Mouse (Mus musculus): ENCODE measurements around the gene Dlat. TPM values are rescaled to one million over a fixed set of nuclear protein-coding genes. Genes with fewer than 3 reads are reported as not detected.
A peak's percentile ranks its signal among the peaks of the same experiment; 100 is the strongest.

Gene Dlat
- 100 to 1,000 TPM; 137 to 141 TPM for total RNA-seq (2021)

DNA sequence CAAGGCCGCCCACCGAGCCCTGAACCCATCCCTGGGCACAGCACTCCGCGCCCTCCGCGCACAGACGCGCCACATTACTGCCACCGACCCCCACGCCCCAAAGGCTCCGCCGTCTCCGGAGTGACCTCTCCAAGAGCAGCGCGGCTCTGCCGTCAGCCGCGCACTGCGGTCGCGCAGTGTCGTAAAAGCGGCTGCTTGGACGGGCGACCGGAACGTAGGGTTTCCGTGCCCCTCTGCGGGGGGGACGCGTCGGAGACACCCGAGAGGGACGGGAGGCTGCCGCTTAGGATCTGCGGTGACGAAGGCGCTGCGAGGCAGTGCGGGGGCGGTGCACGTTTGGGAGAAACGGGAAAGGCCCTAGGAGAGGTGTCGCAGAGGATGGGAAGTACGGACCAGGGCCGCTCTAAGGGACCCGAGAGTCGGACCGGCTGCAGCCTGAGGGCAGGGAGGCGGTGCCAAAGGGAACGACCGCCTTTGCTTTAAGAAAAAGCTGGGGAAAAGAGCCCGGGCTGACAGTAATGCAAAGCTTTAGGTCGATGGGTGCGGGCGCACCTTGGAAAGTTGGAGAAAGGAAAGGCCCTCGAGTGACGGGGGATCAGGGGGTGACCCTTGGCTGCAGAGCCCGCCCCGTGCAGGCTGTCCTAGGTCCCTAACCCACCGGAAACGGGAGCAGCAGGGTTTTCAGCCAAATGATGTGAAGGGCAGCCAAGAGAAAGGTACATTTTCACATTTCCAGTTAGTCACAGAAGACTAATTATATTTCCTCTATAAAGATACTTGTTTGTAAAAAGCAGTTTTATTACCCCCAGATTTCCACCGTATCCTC lies at the start of gene Dlat:
Gene Dlat, minus strand, starts transcription at position 389 of the 826 bp plus-strand sequence.
- peak; percentile 72 to 82 for DNase-seq (ENCODE audit: extremely low spot score in 1 of 2, low spot score in 1 of 2)

DNA sequence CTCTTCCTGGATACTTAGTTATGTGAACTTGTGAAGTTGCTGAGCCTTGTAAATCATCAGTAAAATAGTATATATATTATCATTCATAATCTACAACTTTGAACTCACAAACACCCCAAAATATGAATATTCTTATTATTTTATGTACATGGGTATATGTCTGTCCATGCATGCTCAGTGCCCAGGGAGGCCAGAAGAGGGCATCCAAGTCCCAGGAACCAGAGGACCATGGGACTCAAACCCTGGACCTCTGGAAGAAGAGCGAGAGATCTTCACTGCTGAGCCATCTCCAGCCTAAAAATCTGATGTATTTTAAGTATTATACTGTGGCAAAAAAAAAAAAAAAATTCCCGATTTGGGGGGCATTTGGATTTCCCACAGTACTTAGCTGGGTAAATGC lies 49.5 kb upstream of the Dlat start:
- DNase-seq (ENCODE audit: extremely low spot score in 1 of 2, low spot score in 1 of 2): peak in 1 of 2 experiments; percentile 43

DNA sequence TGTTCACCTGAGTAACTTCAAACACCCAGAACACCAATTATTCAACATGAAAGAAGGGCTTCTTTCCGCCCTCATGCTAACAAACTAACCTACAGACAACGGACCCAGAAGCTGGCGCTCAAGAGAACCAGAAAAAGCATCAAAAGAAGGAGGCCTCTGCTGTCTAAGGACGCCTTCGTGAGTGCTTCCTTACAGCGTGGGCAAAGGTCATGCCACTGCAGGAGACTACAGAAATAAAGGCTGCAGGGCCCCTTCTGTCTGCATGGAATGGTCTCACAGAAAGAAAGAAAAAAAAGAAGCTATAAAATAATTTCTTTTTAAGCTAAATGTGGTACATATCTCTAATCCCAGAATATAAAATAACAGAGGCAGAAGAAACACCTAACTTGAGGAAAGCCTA lies 45.3 kb upstream of the Dlat start:
- no peak for DNase-seq (ENCODE audit: extremely low spot score in 1 of 2, low spot score in 1 of 2)

DNA sequence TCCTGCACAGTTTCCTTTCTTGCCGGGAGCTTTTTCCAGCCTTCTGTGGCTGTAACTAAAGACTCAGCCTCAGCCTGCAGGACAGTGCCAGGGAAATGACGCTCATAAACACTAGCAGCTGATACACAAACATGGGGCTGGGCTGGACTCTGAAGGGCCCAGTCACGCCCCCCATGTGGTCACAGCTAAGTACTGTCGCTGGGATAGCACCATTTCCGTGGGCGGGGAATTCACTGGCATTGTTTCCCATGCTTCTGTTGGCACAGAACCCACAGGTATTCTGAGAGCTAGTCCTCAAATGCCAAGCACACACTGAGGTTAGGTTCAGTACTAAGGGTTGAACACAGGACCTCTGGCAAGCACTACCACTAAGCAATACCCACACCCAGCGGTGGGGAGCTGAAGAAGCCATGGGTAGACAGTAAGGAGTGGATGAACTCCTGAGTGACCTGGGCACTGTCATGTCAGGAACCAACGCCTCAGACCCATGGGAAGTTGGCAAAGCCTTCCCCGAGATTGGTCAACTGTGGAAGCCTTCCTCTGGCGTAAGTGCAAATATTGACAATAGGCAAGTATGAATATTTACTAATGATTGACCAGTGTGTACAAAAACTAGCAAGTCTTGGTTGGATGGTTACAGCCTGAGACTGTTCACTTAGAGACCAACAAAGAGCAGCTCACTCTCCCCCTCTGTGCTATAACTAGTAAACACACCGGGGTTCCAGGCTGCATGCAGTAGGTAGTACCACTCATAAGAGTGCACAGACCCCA lies 41.5 kb upstream of the Dlat start:
- DNase-seq (ENCODE audit: extremely low spot score in 1 of 2, low spot score in 1 of 2): no peak

DNA sequence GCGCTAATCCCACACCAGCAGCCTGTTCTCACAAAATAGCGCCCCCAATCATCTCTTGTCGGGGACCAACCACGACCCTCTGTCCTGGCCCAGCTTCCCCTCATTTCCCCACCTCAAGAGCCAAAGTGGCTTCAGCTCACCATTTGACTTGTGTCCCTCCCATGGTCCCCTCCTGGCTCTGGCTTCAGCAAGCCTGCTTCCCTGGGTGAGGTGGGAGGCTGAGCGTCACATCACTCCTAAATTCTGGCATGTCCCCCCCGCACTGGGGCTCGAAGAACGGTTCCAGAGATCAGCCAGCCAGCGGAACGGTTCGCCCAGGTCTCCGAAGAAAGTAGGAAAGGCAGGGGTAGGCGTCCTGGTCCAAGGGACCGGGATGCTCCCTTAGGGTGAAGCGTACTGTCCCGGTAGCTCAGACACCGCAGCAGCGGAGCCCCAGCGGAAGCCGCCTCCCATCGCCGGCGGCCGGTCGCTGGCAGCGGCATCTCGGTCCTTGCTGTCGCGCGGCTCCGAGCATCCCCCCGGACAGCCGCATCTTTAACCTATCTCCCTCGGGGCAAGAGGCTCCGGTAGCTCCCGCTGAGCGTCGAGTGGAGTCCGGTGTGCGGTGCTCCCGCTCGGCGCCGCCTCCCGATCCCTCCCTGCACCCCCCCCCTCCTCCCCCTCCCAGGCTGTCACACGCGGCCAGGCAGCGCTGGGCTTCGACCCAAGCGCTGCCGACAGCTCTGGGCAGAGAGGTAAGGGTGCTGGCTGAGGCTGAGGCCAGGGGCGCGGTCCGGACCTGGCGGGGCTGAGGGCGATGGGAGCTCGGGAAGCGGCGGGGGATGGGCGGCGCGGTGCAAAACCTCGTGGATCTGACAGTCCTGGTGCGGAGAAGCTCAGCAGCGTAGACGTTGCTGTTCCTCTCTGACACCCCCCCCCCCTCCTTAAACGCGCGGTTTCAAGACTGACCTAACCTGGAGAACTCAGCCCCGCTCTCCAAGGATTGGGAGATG lies 39.1 kb upstream of the Dlat start:
- peak; percentile 49 to 67 for DNase-seq (ENCODE audit: extremely low spot score in 1 of 2, low spot score in 1 of 2)

DNA sequence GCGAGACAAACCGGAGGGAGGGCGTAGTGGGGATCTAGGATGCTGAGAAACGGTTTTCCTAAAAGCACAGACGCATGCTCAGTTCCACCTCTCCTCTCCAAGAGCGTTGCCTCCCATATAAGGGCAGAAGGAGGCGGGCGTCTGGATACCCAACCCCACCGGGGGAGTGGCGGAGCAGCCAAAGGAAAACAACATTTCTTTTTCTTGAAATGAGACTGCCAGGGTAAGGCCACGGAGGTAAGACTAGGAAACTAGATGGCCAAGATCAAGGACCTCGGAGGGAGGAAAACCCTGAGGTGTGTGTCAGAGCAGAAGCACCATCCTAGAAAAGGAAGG lies 38.1 kb upstream of the Dlat start:
- DNase-seq (ENCODE audit: extremely low spot score in 1 of 2, low spot score in 1 of 2): peak; percentile 60 to 63

DNA sequence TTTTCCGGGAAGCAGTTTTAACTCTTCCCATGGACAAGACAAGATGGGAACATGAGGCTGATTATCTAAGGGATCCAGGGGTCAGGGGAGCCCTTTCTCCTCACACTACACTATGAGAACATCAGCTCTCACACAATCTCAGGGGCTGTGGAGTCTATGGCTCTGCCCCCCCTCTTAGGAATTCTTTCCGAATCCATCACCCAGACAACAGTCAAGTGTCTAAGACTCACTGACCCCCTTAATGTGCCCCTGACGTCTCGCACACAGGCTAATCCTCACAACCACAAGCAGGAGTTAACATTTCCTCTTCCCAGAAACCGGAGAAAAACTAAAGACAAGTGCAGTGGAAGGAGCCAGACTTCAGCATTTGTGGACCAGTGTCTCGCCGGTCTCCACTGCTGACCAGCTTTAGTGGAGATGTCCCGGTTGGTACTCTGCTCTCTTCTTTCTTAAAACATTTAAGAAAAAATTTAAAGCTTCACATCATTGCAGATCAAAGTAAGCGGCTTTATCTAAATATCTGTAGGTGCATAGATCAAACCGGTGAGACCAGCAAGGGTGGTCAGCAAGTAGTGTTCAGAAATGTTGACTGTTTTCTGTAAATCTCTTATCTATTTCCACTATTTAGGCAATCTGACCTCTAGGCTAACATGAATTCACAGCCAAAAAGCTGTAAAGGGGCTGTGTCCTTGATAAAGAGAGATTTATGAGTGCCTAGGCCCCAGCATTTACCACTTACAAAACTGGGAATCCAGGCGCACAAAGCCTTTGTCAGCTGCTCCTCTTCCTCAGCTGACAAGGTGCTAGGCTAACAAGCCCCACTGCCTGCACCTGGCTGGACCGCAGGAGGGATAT lies 37.5 kb upstream of the Dlat start:
- no peak for DNase-seq (ENCODE audit: extremely low spot score in 1 of 2, low spot score in 1 of 2)

DNA sequence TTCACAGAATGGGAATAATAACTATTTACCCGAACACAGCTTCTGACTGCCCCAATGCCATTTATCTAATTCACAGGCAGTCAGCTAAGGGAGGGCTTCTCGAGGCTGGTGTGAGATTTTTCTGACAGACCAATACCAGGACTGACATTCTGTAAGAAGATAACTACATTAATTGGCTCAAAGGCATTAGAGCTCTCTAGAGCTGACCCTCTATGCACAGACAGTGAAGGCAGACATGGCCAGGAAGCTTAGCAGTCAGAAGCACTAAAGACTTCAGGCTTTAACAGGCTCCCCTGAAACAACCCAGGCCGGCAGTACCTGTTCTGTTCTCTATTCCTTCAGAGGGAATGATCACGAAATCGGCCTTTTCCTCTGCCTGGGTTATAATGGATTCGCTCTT lies 35.6 kb upstream of the Dlat start:
- DNase-seq (ENCODE audit: extremely low spot score in 1 of 2, low spot score in 1 of 2): no peak

DNA sequence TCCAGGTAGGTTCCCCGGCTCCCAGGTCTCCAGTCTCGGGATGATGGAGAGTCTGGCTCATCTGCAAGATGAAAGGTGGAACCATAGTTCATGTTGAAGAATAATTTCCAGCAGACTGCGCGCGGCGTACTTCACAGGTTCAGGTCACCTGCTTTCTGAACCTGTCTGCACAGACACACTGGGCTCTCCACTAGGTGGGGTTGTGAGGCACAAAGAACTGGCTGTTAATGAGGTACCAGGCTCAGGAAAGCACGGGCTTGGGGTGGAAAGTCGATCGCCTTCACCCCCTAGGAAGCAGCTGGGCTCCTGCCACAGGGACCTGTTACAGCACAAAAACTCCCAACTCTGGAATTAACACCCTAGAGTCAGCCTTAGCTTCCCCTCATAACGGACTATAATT lies 34.1 kb upstream of the Dlat start:
- DNase-seq (ENCODE audit: extremely low spot score in 1 of 2, low spot score in 1 of 2): peak in 1 of 2 experiments; percentile 33

DNA sequence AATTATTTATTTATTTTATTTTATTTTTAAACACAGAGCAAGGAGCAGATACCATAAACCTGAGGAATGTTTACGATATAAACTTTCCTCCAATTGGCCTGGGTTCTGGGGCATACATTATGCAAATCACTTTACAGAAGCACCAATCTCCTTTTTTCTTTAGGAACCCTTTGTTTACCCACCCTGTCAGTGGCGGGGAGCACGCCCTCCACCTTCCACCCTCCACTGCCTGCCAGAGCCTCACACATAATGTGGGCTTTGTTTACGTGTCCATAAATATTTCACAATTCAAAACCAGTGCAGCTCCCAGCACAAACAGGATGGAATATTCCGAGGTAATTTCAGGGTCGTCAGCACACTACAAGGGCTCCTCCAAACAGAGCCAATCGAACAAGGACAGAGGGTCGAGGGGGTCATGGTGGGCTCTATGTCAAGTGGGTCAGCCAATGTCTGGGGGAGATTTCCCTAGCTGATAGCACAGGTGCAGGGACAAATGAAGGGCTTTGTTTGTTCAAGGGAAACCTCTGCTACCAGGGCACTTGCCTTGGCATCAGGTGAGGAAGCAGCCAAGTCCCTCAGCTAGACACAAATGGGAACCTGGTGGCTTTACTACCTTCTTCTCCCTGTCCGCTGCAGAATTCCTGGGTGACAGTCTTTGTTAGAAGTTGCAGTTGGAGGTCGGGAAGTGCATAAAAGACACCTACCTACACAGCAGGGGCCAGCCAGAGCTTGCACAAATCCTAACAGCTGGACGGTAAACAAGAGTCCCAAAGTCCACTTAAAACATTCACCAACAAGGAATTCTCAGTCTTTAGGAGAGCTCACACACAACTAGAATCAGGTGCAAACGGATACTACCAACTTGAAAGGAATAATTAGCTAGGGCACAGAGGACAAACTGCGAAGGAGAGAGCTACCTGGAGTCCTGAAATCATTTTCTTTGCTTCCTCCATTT lies 33.3 kb upstream of the Dlat start:
- no peak for DNase-seq (ENCODE audit: extremely low spot score in 1 of 2, low spot score in 1 of 2)

DNA sequence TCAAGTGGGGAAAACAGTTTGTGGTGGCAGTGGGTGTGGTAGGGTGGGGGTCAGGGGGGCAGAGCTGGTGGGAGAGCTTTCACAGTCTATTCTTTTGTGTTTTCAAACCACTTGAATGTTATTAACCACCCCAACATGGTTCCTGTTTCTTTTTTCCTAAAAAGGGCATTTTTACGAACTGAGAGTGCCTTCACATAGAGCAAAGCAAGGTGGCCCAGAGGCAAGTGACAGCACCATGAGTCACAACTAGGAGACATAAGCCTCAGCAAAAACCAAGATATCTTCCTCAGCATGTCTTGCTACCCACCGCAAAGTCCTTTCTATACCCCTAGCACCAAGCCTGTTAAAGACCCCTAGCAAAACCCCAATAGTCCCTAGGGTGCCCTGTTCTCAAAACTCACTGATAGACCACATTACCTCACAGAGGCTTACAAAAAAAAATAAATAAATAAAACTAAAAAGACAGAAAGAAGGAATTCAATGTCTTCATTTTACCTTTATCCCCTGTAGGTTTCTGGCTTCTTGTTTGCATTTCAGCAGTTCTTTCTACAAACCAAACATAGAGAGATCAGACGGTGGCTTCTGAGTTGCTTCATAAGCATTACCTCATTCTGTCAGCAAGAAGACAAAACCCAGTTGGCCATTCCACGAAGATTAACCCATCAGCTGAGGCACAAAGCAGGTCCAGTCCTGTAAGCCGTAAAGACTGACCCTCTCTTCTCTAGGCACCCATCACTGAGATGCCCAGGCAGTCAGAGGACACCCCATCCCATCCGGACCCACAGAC lies 27.5 kb upstream of the Dlat start:
- no peak for DNase-seq (ENCODE audit: extremely low spot score in 1 of 2, low spot score in 1 of 2)

DNA sequence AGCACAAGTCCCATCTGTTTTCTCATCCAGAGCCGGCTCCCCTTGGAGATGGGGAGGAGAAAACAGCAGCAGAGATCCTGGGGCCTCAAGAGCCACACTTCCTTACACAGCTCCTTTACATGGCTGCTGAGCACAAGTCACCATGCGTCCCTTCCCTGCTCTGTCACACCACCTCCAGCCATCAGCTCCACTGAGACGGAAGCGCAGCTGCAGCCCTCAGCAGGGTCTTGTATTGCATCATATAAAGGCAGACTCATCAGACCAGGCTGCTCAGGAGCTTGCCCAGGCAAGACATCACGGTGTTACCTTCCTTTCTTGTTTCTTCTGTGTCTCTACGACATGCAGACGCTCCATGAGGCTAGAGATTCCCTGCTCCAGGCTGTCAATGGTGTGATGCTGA lies 22.1 kb upstream of the Dlat start:
- DNase-seq (ENCODE audit: extremely low spot score in 1 of 2, low spot score in 1 of 2): no peak

DNA sequence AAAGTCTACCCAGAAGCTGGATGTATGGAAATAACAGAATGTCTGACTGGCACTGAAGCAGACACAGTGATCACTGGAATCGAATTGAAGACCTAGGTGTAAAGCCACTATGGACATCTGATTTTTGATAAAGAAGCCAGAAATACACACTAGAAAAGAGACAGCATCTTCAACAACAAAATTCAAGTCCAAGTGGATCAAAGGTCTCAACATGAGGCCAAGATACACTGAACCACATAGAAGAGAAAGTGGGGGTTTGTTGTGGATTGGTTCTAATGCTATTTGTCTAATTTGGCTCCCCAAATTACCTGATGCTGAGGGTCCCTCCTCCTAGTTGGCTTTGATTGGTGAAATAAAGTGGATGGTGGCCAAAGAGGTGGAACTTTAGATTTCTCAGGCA lies 19.8 kb upstream of the Dlat start:
- DNase-seq (ENCODE audit: extremely low spot score in 1 of 2, low spot score in 1 of 2): no peak

DNA sequence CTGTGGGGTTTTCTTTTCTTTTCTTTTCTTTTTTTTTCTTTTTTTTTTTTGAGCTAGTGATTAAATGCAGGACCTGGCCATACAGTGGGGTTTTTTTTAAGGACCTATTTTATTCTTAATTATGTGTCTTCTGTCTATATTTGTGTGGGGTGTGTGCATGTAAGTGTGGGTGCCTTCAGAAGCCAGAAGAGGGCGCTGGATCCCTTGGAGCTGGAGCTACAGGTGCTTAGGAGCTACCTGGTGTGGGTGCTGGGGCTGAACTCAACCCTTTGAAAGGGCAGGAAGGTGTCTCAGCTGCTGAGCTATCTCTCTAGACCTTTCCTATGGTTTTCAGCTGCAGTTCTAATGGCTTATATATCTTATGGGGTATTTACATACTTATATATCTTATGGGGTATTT lies 15.2 kb upstream of the Dlat start:
- DNase-seq (ENCODE audit: extremely low spot score in 1 of 2, low spot score in 1 of 2): no peak

DNA sequence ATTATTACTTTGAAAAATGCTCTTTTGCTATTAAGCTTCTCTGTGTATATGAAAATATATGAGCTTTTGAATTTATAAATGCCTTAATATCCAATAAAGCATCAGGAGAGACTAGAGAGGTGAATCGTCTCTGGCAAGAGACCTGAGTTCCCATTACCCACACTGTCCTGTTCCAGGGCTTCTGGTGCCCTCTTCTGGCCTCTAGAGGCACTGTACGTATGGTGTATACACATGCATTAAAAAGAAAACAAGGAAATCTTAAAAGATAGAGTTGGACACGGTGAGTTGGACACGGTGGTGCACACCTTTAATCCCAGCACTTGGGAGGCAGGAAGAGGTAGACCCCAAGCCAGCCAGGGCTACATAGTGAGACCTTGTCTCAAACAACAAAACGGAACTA lies 11.1 kb upstream of the Dlat start:
- peak in 1 of 2 experiments; percentile 57 for DNase-seq (ENCODE audit: extremely low spot score in 1 of 2, low spot score in 1 of 2)

DNA sequence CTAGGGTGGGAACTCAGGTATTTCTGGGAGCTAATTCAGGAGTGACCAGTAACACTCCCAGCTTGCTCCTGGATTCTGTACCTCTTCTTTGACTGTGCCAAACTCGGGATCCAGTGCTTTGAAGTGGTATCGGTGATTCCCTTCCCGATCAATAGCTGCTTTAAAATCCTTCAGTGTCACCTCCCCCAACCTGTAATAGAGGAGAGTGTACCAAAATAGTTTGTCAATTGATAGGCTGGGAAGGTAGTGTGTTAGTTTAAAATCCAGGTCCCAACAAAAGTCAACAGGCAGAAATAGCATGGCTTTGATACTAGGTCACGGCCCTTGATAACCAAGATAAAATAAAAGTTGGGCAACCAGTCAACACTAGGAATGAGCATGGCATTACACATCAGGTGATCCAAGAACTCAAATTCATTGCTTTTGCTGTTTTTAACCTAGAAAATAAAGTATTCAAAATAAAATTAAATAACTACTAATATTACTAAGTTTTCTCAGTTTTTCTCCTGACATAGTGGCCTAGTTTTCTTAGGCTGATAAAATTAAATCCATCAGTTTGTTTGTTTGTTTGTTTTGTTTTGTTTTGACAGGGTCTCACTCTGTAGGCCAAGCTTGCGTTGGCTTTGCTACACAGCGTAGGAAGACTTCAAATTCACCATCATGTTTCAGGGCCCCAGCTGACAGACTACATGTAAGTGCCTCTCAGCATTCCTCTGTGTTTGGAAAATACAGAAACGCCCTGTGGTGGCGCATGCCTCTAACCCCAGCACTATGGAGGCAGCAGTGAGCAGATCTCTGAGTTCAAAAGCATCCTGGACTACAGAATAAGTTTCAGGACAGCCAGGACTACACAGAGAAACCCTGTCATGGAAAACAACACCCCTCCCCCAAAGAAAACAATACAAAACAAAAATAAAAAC lies 8.3 kb upstream of the Dlat start:
- DNase-seq (ENCODE audit: extremely low spot score in 1 of 2, low spot score in 1 of 2): no peak

DNA sequence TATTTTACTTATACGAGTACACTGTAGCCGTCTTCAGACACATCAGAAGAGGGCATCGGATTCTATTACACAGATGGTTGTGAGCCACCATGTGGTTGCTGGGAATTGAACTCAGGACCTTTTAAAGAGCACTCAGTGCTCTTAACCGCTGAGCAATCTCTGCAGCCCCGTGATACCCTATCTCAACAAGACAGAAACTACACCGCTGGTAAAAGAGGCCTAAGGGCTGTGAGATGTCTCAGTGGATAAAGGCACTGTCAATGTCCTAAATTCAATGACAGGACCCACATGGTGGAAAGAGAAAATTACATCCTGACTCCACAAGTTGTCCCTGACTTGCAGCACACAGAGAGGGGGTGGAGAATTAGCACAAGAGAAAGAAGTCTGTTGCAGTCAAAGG lies 6.9 kb upstream of the Dlat start:
- DNase-seq (ENCODE audit: extremely low spot score in 1 of 2, low spot score in 1 of 2): no peak

Measured in layer of hippocampus, postnatal 25 days (tissue).